Mouse (Mus musculus): Measurements from ENCODE around the gene Rasgrp3.

- TF ChIP-seq CTCF (IDR thresholded peaks at IDR 0.05; ENCODE audit: low read depth, low read length): no peak
- no peak for TF ChIP-seq POLR2A (IDR thresholded peaks at IDR 0.05; ENCODE audit: insufficient read depth, low read length)
- TF ChIP-seq EP300 (IDR thresholded peaks at IDR 0.05; ENCODE audit: insufficient read depth, low read depth, low read length): no peak
Observed at GRCm38 (mm10) chr17:75442352-75442751, 6.7 kb downstream of the Rasgrp3 start.
